Mouse (Mus musculus) liver, adult 2 months (tissue): Measurements from ENCODE around the gene Dnal4. TPM values are rescaled to one million over a fixed set of nuclear protein-coding genes. Genes with fewer than 3 reads are reported as not detected.

Source experiments
- DNase-seq: peaks from one replicate; pipeline ENCODE4 v3.0.0-alpha.2; 2011; ENCODE audit warnings: low read depth, low spot score; ENCODE audit errors: extremely low read depth
- H3K27ac ChIP-seq: fragments of 200-500 bp; replicated peaks from 2 replicates; pipeline ENCODE4 v1.5.1; 2012; ENCODE audit warnings: low read depth, mild to moderate bottlenecking, control low read depth, inconsistent platforms, low read length; ENCODE audit not compliant: insufficient read depth
- H3K27me3 ChIP-seq: fragments of 200-500 bp; 2 replicates; pipeline ENCODE4 v1.6.1; 2012; ENCODE audit warnings: mild to moderate bottlenecking, moderate library complexity, low read length, inconsistent platforms; ENCODE audit not compliant: control insufficient read depth, insufficient read depth
- H3K36me3 ChIP-seq: fragments of 200-500 bp; 2 replicates; pipeline ENCODE4 v1.6.1; 2012; ENCODE audit warnings: low read length, inconsistent platforms; ENCODE audit not compliant: control insufficient read depth, insufficient read depth
- H3K4me1 ChIP-seq: fragments of 200-500 bp; 2 replicates; pipeline ENCODE4 v1.6.1; 2011; ENCODE audit warnings: low read length; ENCODE audit not compliant: control insufficient read depth, insufficient read depth
- H3K4me3 ChIP-seq: fragments of 200-500 bp; 2 replicates; pipeline ENCODE4 v1.5.1; 2011; ENCODE audit warnings: low read depth, mild to moderate bottlenecking, control low read depth, low read length, moderate library complexity; ENCODE audit not compliant: insufficient read depth
- H3K79me2 ChIP-seq: fragments of 200-500 bp; 2 replicates; pipeline ENCODE4 v1.6.1; 2012; ENCODE audit warnings: inconsistent platforms, mild to moderate bottlenecking, low read length, moderate library complexity; ENCODE audit not compliant: control insufficient read depth, insufficient read depth
- H3K9ac ChIP-seq: fragments of 200-500 bp; 2 replicates; pipeline ENCODE4 v1.6.1; 2012; ENCODE audit warnings: low read depth, mild to moderate bottlenecking, control low read depth, inconsistent platforms, low read length
- CTCF ChIP-seq: fragments of 200-500 bp; IDR thresholded peaks from 2 replicates; pipeline ENCODE4 v1.5.1; 2011; ENCODE audit warnings: low read depth, low read length, control low read depth
- POLR2A ChIP-seq: fragments of 200-500 bp; IDR thresholded peaks from 2 replicates; pipeline ENCODE4 v1.6.1; 2011; ENCODE audit warnings: low read length, control low read depth; ENCODE audit not compliant: insufficient read depth; ENCODE audit errors: extremely low read depth
- WGBS: fragments of 180-500 bp; shearing (Covaris S2); methylation state at CpG from one replicate; pipeline ENCODE4 v1.1.7; 2018; 5-methylcytosine and 5-hydroxymethylcytosine counted together
- polyA plus RNA-seq: library from polyadenylated mRNA; depleted of rRNA; stranded (reverse); fragments of >200 nt; gene quantifications from 2 replicates; pipeline ENCODE4 v1.2.3, GENCODE M21; 2012; rRNA removed
- total RNA-seq: library from RNA; depleted of rRNA; stranded (reverse); fragments of >200 nt; gene quantifications from 2 replicates; pipeline ENCODE4 v1.2.3, GENCODE M21; 2014; rRNA removed

The Dnal4 gene
- total RNA-seq (4.5 and 6.2 TPM in 2 replicates), polyA plus RNA-seq (14.2 and 14.9 TPM in 2 replicates)

GRCm38 (mm10) chr15:79777749-79778148, at the start of gene Dnal4:
Dnal4 (minus strand) TSS chr15:79777849.
- no peaks in the 10 kb centered on the region for H3K36me3 ChIP-seq
- no peaks in the 10 kb centered on the region for H3K27me3 ChIP-seq
- H3K79me2 ChIP-seq: no peaks in the 10 kb centered on the region
- no peak within 1 kb of the TSS for H3K27ac ChIP-seq
- H3K9ac ChIP-seq: no peak within 1 kb of the TSS
- H3K4me1 ChIP-seq: no peaks in the 10 kb centered on the region; the same call in 1 of the 2 replicates
- no peak within 1 kb of the TSS for H3K4me3 ChIP-seq
- no peak for DNase-seq
- TF ChIP-seq POLR2A (no peak), CTCF (no peak)

GRCm38 (mm10) chr15:79827061-79827777, 49.6 kb upstream of the Dnal4 start:
- Histone ChIP-seq H3K9ac (no peak overlapping the region), H3K27ac (no peak overlapping the region), H3K36me3 (no peaks in the 10 kb centered on the region), H3K4me3 (no peak overlapping the region), H3K4me1 (no peaks in the 10 kb centered on the region), H3K79me2 (no peaks in the 10 kb centered on the region), H3K27me3 (no peaks in the 10 kb centered on the region)
- 90% methylated on average over 14 of the region's 14 CpGs for WGBS
- DNase-seq: no peak
- no peak for TF ChIP-seq CTCF
- no peak for TF ChIP-seq POLR2A

GRCm38 (mm10) chr15:79826221-79826935, 48.7 kb upstream of the Dnal4 start:
- Histone ChIP-seq H3K4me3 (no peak overlapping the region), H3K27me3 (no peaks in the 10 kb centered on the region), H3K79me2 (no peaks in the 10 kb centered on the region), H3K36me3 (no peaks in the 10 kb centered on the region), H3K4me1 (no peaks in the 10 kb centered on the region), H3K9ac (no peak overlapping the region), H3K27ac (no peak overlapping the region)
- TF ChIP-seq POLR2A (no peak), CTCF (no peak)
- WGBS: 91% methylated on average over 9 of the region's 9 CpGs
- no peak for DNase-seq

GRCm38 (mm10) chr15:79825146-79825825, 47.6 kb upstream of the Dnal4 start:
- Histone ChIP-seq H3K79me2 (no peaks in the 10 kb centered on the region), H3K4me1 (no peaks in the 10 kb centered on the region), H3K4me3 (no peak overlapping the region), H3K9ac (no peak overlapping the region), H3K27me3 (no peaks in the 10 kb centered on the region), H3K27ac (no peak overlapping the region), H3K36me3 (no peaks in the 10 kb centered on the region)
- DNase-seq: no peak
- TF ChIP-seq CTCF (peak; percentile 41; the same call in 1 of the 2 replicates), POLR2A (no peak)
- WGBS: 77% methylated on average over 14 of the region's 14 CpGs

GRCm38 (mm10) chr15:79823588-79824280, 46.1 kb upstream of the Dnal4 start:
- no peak for TF ChIP-seq CTCF
- TF ChIP-seq POLR2A: no peak
- peak; percentile 34 for DNase-seq
- Histone ChIP-seq H3K79me2 (no peaks in the 10 kb centered on the region), H3K4me1 (no peaks in the 10 kb centered on the region), H3K36me3 (no peaks in the 10 kb centered on the region), H3K27me3 (no peaks in the 10 kb centered on the region), H3K4me3 (no peak overlapping the region), H3K27ac (no peak overlapping the region), H3K9ac (no peak overlapping the region)
- 63% methylated on average over 19 of the region's 19 CpGs for WGBS
